Mouse (Mus musculus) frontal cortex, postnatal 14 days (tissue): ENCODE measurements at regions not wholly inside any gene's neighbourhood (a gene's known extent, or its start where the extent isn't known, plus 50 kb on each side); places are given as distances from the start of the nearest gene placed in this dataset.
A peak's percentile ranks its signal among the peaks of the same experiment; 100 is the strongest.

Experiments
- DNase-seq, 2 experiments: peaks; one replicate each; pipeline ENCODE4 v3.0.0; 2022; ENCODE audit warnings: low spot score in 2 of 2

GRCm38 (mm10) chr4:34105251-34105650 lies 55.3 kb upstream of the Spaca1 start:
- DNase-seq, result no peak

GRCm38 (mm10) chr4:34114323-34114722 lies 64.3 kb upstream of the Spaca1 start:
- no peak for DNase-seq

GRCm38 (mm10) chr4:34117086-34117485 lies 67.1 kb upstream of the Spaca1 start:
- DNase-seq, result no peak

GRCm38 (mm10) chr4:34122959-34123520 lies 73.0 kb upstream of the Spaca1 start:
- DNase-seq, result no peak

- DNase-seq, result no peak
These were observed 78.2 kb upstream of the Spaca1 start for GRCm38 (mm10) chr4:34128224-34128623.

GRCm38 (mm10) chr4:34146133-34146867 lies 96.3 kb upstream of the Spaca1 start:
- DNase-seq, result no peak

GRCm38 (mm10) chr4:34148956-34149739 lies 99.2 kb upstream of the Spaca1 start:
- no peak for DNase-seq

- no peak for DNase-seq
These were observed 101.8 kb upstream of the Spaca1 start for GRCm38 (mm10) chr4:34151605-34152347.

- DNase-seq, result no peak
These were observed 105.5 kb upstream of the Spaca1 start for GRCm38 (mm10) chr4:34155501-34155900.

GRCm38 (mm10) chr4:34157818-34158511 lies 108.0 kb upstream of the Spaca1 start:
- DNase-seq, result no peak

GRCm38 (mm10) chr4:34171265-34171862 lies 121.4 kb upstream of the Spaca1 start:
- peak; percentile 12 to 16 for DNase-seq

- no peak for DNase-seq
These were observed 122.0 kb upstream of the Spaca1 start for GRCm38 (mm10) chr4:34172000-34172399.

- DNase-seq, result no peak
These were observed 127.4 kb upstream of the Spaca1 start for GRCm38 (mm10) chr4:34177421-34177820.

GRCm38 (mm10) chr4:34186522-34186921 lies 136.5 kb upstream of the Spaca1 start:
- no peak for DNase-seq

GRCm38 (mm10) chr4:34203193-34203848 lies 153.3 kb upstream of the Spaca1 start:
- no peak for DNase-seq

- no peak for DNase-seq
These were observed 159.3 kb upstream of the Spaca1 start for GRCm38 (mm10) chr4:34209179-34209896.

- DNase-seq, result no peak
These were observed 163.7 kb upstream of the Spaca1 start for GRCm38 (mm10) chr4:34213731-34214130.

GRCm38 (mm10) chr4:34214346-34214745 lies 164.4 kb upstream of the Spaca1 start:
- DNase-seq, result no peak

GRCm38 (mm10) chr4:34221915-34222314 lies 171.9 kb upstream of the Spaca1 start:
- DNase-seq, result no peak
